Mouse (Mus musculus) gastrocnemius, adult 8-10 months (tissue): ENCODE measurements at regions not wholly inside any gene's neighbourhood (a gene's known extent, or its start where the extent isn't known, plus 50 kb on each side); places are given as distances from the start of the nearest gene placed in this dataset.
A peak's percentile ranks its signal among the peaks of the same experiment; 100 is the strongest.
"Not testable (repeated sequence)": the region's sequence is repeated elsewhere in the genome, so short reads cannot be mapped to it uniquely, and the experiment has no call there.

Experiments used
- DNase-seq, 2 experiments: peaks; one replicate each; pipeline ENCODE4 v3.0.0; 2022; ENCODE audit warnings: low spot score in 2 of 2

GRCm38 (mm10) chr8:20812164-20812872, 80.2 kb upstream of the Defb33 start:
- DNase-seq = not testable (repeated sequence)

- peak in 1 of 2 experiments; percentile 34 for DNase-seq
Measured at GRCm38 (mm10) chr8:20813493-20813892, 79.0 kb upstream of the Defb33 start.

GRCm38 (mm10) chr8:20822434-20822833, 70.0 kb upstream of the Defb33 start:
- peak; percentile 60 to 63 for DNase-seq

GRCm38 (mm10) chr8:20823219-20823618, 69.2 kb upstream of the Defb33 start:
- not testable (repeated sequence) for DNase-seq

- not testable (repeated sequence) for DNase-seq
Measured at GRCm38 (mm10) chr8:20839481-20839880, 53.0 kb upstream of the Defb33 start.
